Mouse (Mus musculus): Measurements from ENCODE around the gene Ly6g5b. TPM values are rescaled to one million over a fixed set of nuclear protein-coding genes. Genes with fewer than 3 reads are reported as not detected.
A peak's percentile ranks its signal among the peaks of the same experiment; 100 is the strongest.
"Not testable (repeated sequence)": the region's sequence is repeated elsewhere in the genome, so short reads cannot be mapped to it uniquely, and the experiment has no call there.

Gene Ly6g5b
- polyA plus RNA-seq, 1 experiment from 2014 or later: 0.53 TPM

- H3K27me3 ChIP-seq (ENCODE audit: control insufficient read depth, insufficient read depth, low read length): no peaks in the 10 kb centered on the region
- no peak within 1 kb of the TSS for H3K4me3 ChIP-seq (replicated peaks; ENCODE audit: low read length)
- H3K9ac ChIP-seq (ENCODE audit: low read length): no peak within 1 kb of the TSS
- no peak for ATAC-seq (ENCODE audit: insufficient read depth, low FRiP score)
- H3K36me3 ChIP-seq (ENCODE audit: control insufficient read depth, insufficient read depth, low read length): no peaks in the 10 kb centered on the region
- H3K9me3 ChIP-seq (replicated peaks; ENCODE audit: control insufficient read depth, low read length): no peaks in the 10 kb centered on the region
- no peak within 1 kb of the TSS for H3K4me2 ChIP-seq (ENCODE audit: low read depth, low read length)
- H3K27ac ChIP-seq (ENCODE audit: low read length): no peak within 1 kb of the TSS
- WGBS: 74% methylated on average over 15 of the region's 15 CpGs
- H3K4me1 ChIP-seq (ENCODE audit: control insufficient read depth, insufficient read depth, low read length): peaks cover 19% of the 10 kb centered on the region
Measured at GRCm38 (mm10) chr17:35131500-35132173, 16.4 kb upstream of the Ly6g5b start, which contains the start of gene Apom. Gene Apom (minus strand): TSS chr17:35132050.

GRCm38 (mm10) chr17:35131038-35131437 lies 15.8 kb upstream of the Ly6g5b start:
- Histone ChIP-seq H3K27ac (ENCODE audit: low read length) (no peak overlapping the region), H3K36me3 (ENCODE audit: control insufficient read depth, insufficient read depth, low read length) (no peaks in the 10 kb centered on the region), H3K4me3 (replicated peaks; ENCODE audit: low read length) (no peak overlapping the region), H3K4me1 (ENCODE audit: control insufficient read depth, insufficient read depth, low read length) (peaks cover 15% of the 10 kb centered on the region), H3K4me2 (ENCODE audit: low read depth, low read length) (no peak overlapping the region), H3K9ac (ENCODE audit: low read length) (no peak overlapping the region), H3K9me3 (replicated peaks; ENCODE audit: control insufficient read depth, low read length) (no peaks in the 10 kb centered on the region), H3K27me3 (ENCODE audit: control insufficient read depth, insufficient read depth, low read length) (no peaks in the 10 kb centered on the region)
- no peak for ATAC-seq (ENCODE audit: insufficient read depth, low FRiP score)
- 88% methylated on average over 8 of the region's 8 CpGs for WGBS

- Histone ChIP-seq H3K9ac (ENCODE audit: low read length) (peak overlapping the region; percentile 39; the same call in 1 of the 2 replicates), H3K27me3 (ENCODE audit: control insufficient read depth, insufficient read depth, low read length) (no peaks in the 10 kb centered on the region), H3K4me1 (ENCODE audit: control insufficient read depth, insufficient read depth, low read length) (peaks cover 23% of the 10 kb centered on the region), H3K9me3 (replicated peaks; ENCODE audit: control insufficient read depth, low read length) (no peaks in the 10 kb centered on the region), H3K27ac (ENCODE audit: low read length) (no peak overlapping the region), H3K36me3 (ENCODE audit: control insufficient read depth, insufficient read depth, low read length) (no peaks in the 10 kb centered on the region), H3K4me2 (ENCODE audit: low read depth, low read length) (no peak overlapping the region), H3K4me3 (replicated peaks; ENCODE audit: low read length) (no peak overlapping the region)
- no peak for ATAC-seq (ENCODE audit: insufficient read depth, low FRiP score)
- 69% methylated on average over 11 of the region's 11 CpGs for WGBS
Measured at GRCm38 (mm10) chr17:35128996-35129395, 13.8 kb upstream of the Ly6g5b start.

- 52% methylated on average over 13 of the region's 13 CpGs for WGBS
- ATAC-seq (ENCODE audit: insufficient read depth, low FRiP score): no peak
- Histone ChIP-seq H3K9ac (ENCODE audit: low read length) (peak overlapping the region; percentile 83), H3K27me3 (ENCODE audit: control insufficient read depth, insufficient read depth, low read length) (no peaks in the 10 kb centered on the region), H3K4me3 (replicated peaks; ENCODE audit: low read length) (peak overlapping the region; percentile 59), H3K36me3 (ENCODE audit: control insufficient read depth, insufficient read depth, low read length) (no peaks in the 10 kb centered on the region), H3K4me1 (ENCODE audit: control insufficient read depth, insufficient read depth, low read length) (peaks cover 31% of the 10 kb centered on the region), H3K27ac (ENCODE audit: low read length) (peak overlapping the region; percentile 90; the same call in 1 of the 2 replicates), H3K4me2 (ENCODE audit: low read depth, low read length) (peak overlapping the region; percentile 79), H3K9me3 (replicated peaks; ENCODE audit: control insufficient read depth, low read length) (no peaks in the 10 kb centered on the region)
Measured at GRCm38 (mm10) chr17:35127017-35127416, 11.8 kb upstream of the Ly6g5b start.

- Histone ChIP-seq H3K4me2 (ENCODE audit: low read depth, low read length) (peak within 1 kb of the TSS; percentile 79), H3K27me3 (ENCODE audit: control insufficient read depth, insufficient read depth, low read length) (no peaks in the 10 kb centered on the region), H3K9me3 (replicated peaks; ENCODE audit: control insufficient read depth, low read length) (no peaks in the 10 kb centered on the region), H3K36me3 (ENCODE audit: control insufficient read depth, insufficient read depth, low read length) (no peaks in the 10 kb centered on the region), H3K4me3 (replicated peaks; ENCODE audit: low read length) (peak within 1 kb of the TSS; percentile 59), H3K4me1 (ENCODE audit: control insufficient read depth, insufficient read depth, low read length) (peaks cover 33% of the 10 kb centered on the region), H3K9ac (ENCODE audit: low read length) (peak within 1 kb of the TSS; percentile 83), H3K27ac (ENCODE audit: low read length) (peak within 1 kb of the TSS; percentile 90)
- under 1% methylated on average over 36 of the region's 36 CpGs for WGBS
- ATAC-seq (ENCODE audit: insufficient read depth, low FRiP score): peak; percentile 73
Measured at GRCm38 (mm10) chr17:35126206-35126611, 11.0 kb upstream of the Ly6g5b start, which contains the start of gene D17H6S53E. Gene D17H6S53E (plus strand): TSS chr17:35126373.

GRCm38 (mm10) chr17:35125578-35125977 lies 10.3 kb upstream of the Ly6g5b start:
- no peak for ATAC-seq (ENCODE audit: insufficient read depth, low FRiP score)

GRCm38 (mm10) chr17:35125081-35125480 lies 9.9 kb upstream of the Ly6g5b start:
- Histone ChIP-seq H3K4me1 (ENCODE audit: control insufficient read depth, insufficient read depth, low read length) (peaks cover 37% of the 10 kb centered on the region), H3K9ac (ENCODE audit: low read length) (peak overlapping the region; percentile 83; the same call in 1 of the 2 replicates), H3K4me2 (ENCODE audit: low read depth, low read length) (peak overlapping the region; percentile 79), H3K27ac (ENCODE audit: low read length) (peak overlapping the region; percentile 90), H3K9me3 (replicated peaks; ENCODE audit: control insufficient read depth, low read length) (no peaks in the 10 kb centered on the region), H3K4me3 (replicated peaks; ENCODE audit: low read length) (no peak overlapping the region), H3K27me3 (ENCODE audit: control insufficient read depth, insufficient read depth, low read length) (no peaks in the 10 kb centered on the region), H3K36me3 (ENCODE audit: control insufficient read depth, insufficient read depth, low read length) (no peaks in the 10 kb centered on the region)
- no peak for ATAC-seq (ENCODE audit: insufficient read depth, low FRiP score)
- WGBS: 81% methylated on average over 1 of the region's 1 CpGs

More at GRCm38 (mm10) chr17:35125578-35125977, 10.3 kb upstream of the Ly6g5b start:
- no peaks in the 10 kb centered on the region for H3K27me3 ChIP-seq (ENCODE audit: control insufficient read depth, insufficient read depth, low read length)
- H3K4me2 ChIP-seq (ENCODE audit: low read depth, low read length): peak overlapping the region; percentile 79
- WGBS: 17% methylated on average over 6 of the region's 6 CpGs
- H3K4me1 ChIP-seq (ENCODE audit: control insufficient read depth, insufficient read depth, low read length): peaks cover 33% of the 10 kb centered on the region
- H3K4me3 ChIP-seq (replicated peaks; ENCODE audit: low read length): peak overlapping the region; percentile 59
- H3K9me3 ChIP-seq (replicated peaks; ENCODE audit: control insufficient read depth, low read length): no peaks in the 10 kb centered on the region
- H3K36me3 ChIP-seq (ENCODE audit: control insufficient read depth, insufficient read depth, low read length): no peaks in the 10 kb centered on the region
- H3K9ac ChIP-seq (ENCODE audit: low read length): peak overlapping the region; percentile 83
- peak overlapping the region; percentile 90 for H3K27ac ChIP-seq (ENCODE audit: low read length)

- peaks cover 42% of the 10 kb centered on the region for H3K4me1 ChIP-seq (ENCODE audit: control insufficient read depth, insufficient read depth, low read length)
- H3K27me3 ChIP-seq (ENCODE audit: control insufficient read depth, insufficient read depth, low read length); H3K9me3 ChIP-seq (replicated peaks; ENCODE audit: control insufficient read depth, low read length); ATAC-seq (ENCODE audit: insufficient read depth, low FRiP score); H3K4me3 ChIP-seq (replicated peaks; ENCODE audit: low read length); H3K36me3 ChIP-seq (ENCODE audit: control insufficient read depth, insufficient read depth, low read length); H3K9ac ChIP-seq (ENCODE audit: low read length); H3K4me2 ChIP-seq (ENCODE audit: low read depth, low read length): not testable (repeated sequence)
- WGBS: 90% methylated on average over 12 of the region's 12 CpGs
- H3K27ac ChIP-seq (ENCODE audit: low read length): peak overlapping the region; percentile 90; the same call in 1 of the 2 replicates
Measured at GRCm38 (mm10) chr17:35124261-35124896, 9.2 kb upstream of the Ly6g5b start.

- H3K4me2 ChIP-seq (ENCODE audit: low read depth, low read length); ATAC-seq (ENCODE audit: insufficient read depth, low FRiP score); H3K27ac ChIP-seq (ENCODE audit: low read length); H3K9me3 ChIP-seq (replicated peaks; ENCODE audit: control insufficient read depth, low read length); H3K9ac ChIP-seq (ENCODE audit: low read length); H3K27me3 ChIP-seq (ENCODE audit: control insufficient read depth, insufficient read depth, low read length); H3K36me3 ChIP-seq (ENCODE audit: control insufficient read depth, insufficient read depth, low read length); H3K4me3 ChIP-seq (replicated peaks; ENCODE audit: low read length): not testable (repeated sequence)
- WGBS: 90% methylated on average over 9 of the region's 9 CpGs
- peaks cover 40% of the 10 kb centered on the region for H3K4me1 ChIP-seq (ENCODE audit: control insufficient read depth, insufficient read depth, low read length)
Measured at GRCm38 (mm10) chr17:35123287-35123686, 8.1 kb upstream of the Ly6g5b start.

Data from stomach, embryonic 16.5 days (tissue).